Mouse (Mus musculus) olfactory bulb, adult 2 months (tissue): ENCODE data around the gene Pds5a.
"Not testable (repeated sequence)": the region's sequence is repeated elsewhere in the genome, so short reads cannot be mapped to it uniquely, and the experiment has no call there.

Experiments
- CTCF ChIP-seq: fragments of 200-500 bp; IDR thresholded peaks from 2 replicates; pipeline ENCODE4 v1.5.1; 2012; ENCODE audit warnings: low read depth, mild to moderate bottlenecking, low read length, moderate library complexity; ENCODE audit not compliant: insufficient read depth
- POLR2A ChIP-seq: fragments of 200-500 bp; IDR thresholded peaks from 2 replicates; pipeline ENCODE4 v1.6.1; 2012; ENCODE audit warnings: mild to moderate bottlenecking, low read depth, low read length, moderate library complexity; ENCODE audit not compliant: insufficient read depth

DNA sequence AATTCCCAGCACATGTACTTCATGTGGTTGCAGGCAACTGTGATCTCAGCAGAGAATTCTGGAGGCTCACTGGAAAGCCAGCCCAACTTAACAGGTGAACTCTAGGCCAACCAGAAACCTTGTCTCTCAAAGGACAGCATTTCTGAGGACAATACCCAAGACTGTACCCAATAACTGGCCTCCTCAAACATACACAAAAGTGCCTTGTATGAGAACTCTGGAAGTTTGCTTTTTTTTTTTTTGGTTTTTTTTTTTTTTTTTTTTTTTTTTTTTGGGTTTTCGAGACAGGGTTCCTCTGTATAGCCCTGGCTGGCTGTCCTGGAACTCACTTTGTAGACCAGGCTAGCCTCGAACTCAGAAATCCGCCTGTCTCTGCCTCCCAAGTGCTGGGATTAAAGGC lies 4.0 kb downstream of the Pds5a start:
- TF ChIP-seq POLR2A, CTCF: not testable (repeated sequence)
